Mouse (Mus musculus) midbrain, embryonic 14.5 days (tissue): ENCODE results near the gene Alppl2. TPM values are rescaled to one million over a fixed set of nuclear protein-coding genes. Genes with fewer than 3 reads are reported as not detected.

Experiments used
- ATAC-seq: fragments of 200-750 bp; cut with Nextera tagmentation; 2 replicates; pipeline ENCODE4 v1.8.0; 2017; ENCODE audit warnings: moderate number of reproducible peaks, moderate library complexity; ENCODE audit not compliant: low FRiP score, low TSS enrichment
- DNase-seq: peaks from one replicate; pipeline ENCODE4 v3.0.0-alpha.2; 2015
- H3K27ac ChIP-seq: fragments of 300-500 bp; sonication (generic); replicated peaks from 2 replicates; pipeline ENCODE4 v1.5.1; 2014; ENCODE audit warnings: mild to moderate bottlenecking, low read depth, low read length, moderate library complexity
- H3K27me3 ChIP-seq: fragments of 300-500 bp; sonication (generic); 2 replicates; pipeline ENCODE4 v1.6.1; 2014; ENCODE audit warnings: low read length, control low read depth, mixed read lengths; ENCODE audit not compliant: control insufficient read depth, insufficient read depth
- H3K36me3 ChIP-seq: fragments of 300-500 bp; sonication (generic); 2 replicates; pipeline ENCODE4 v1.6.1; 2014; ENCODE audit warnings: low read length, control low read depth; ENCODE audit not compliant: control insufficient read depth, insufficient read depth
- H3K4me1 ChIP-seq: fragments of 300-500 bp; sonication (generic); 2 replicates; pipeline ENCODE4 v1.6.1; 2014; ENCODE audit warnings: mild to moderate bottlenecking, antibody characterized with exemption, low read length, control low read depth; ENCODE audit not compliant: control insufficient read depth, insufficient read depth
- H3K4me2 ChIP-seq: fragments of 300-500 bp; sonication (generic); 2 replicates; pipeline ENCODE4 v1.6.1; 2014; ENCODE audit warnings: mild to moderate bottlenecking, low read length, moderate library complexity
- H3K4me3 ChIP-seq: fragments of 300-500 bp; sonication (generic); replicated peaks from 2 replicates; pipeline ENCODE4 v1.5.1; 2014; ENCODE audit warnings: low read depth, low read length
- H3K9ac ChIP-seq: fragments of 300-500 bp; sonication (generic); replicated peaks from 2 replicates; pipeline ENCODE4 v1.6.1; 2014; ENCODE audit warnings: mild to moderate bottlenecking, low read length, moderate library complexity
- H3K9me3 ChIP-seq: fragments of 300-500 bp; sonication (generic); 2 replicates; pipeline ENCODE4 v1.6.1; 2016; ENCODE audit warnings: low read length, control low read depth, mixed read lengths; ENCODE audit not compliant: control insufficient read depth
- WGBS: fragments of 180-500 bp; shearing (Covaris S2); extraction: QIAGEN DNeasy Blood & Tissue Kit; methylation state at CpG from one replicate; pipeline ENCODE4 v1.1.7; 2014; 5-methylcytosine and 5-hydroxymethylcytosine counted together
- polyA plus RNA-seq: library from polyadenylated mRNA; unstranded; fragments of >200 nt; fragmentation: Nextera tagmentation; extraction: Ambion mirVana; gene quantifications from 2 replicates; pipeline ENCODE4 v1.2.1, GENCODE M21; 2014

Gene Alppl2
- polyA plus RNA-seq, 1 experiment from 2014 or later, result not detected

- H3K27ac ChIP-seq, result no peak overlapping the region
- H3K27me3 ChIP-seq, result no peaks in the 10 kb centered on the region
- WGBS, result 80% methylated on average over 3 of the region's 3 CpGs
- H3K9ac ChIP-seq, result no peak overlapping the region
- no peaks in the 10 kb centered on the region for H3K9me3 ChIP-seq
- no peak overlapping the region for H3K4me2 ChIP-seq
- H3K36me3 ChIP-seq, result no peaks in the 10 kb centered on the region
- no peak overlapping the region for H3K4me3 ChIP-seq
- H3K4me1 ChIP-seq, result no peaks in the 10 kb centered on the region
- no peak for ATAC-seq
- no peak for DNase-seq
Observed at GRCm38 (mm10) chr1:87102114-87102513, 12.4 kb upstream of the Alppl2 start.

GRCm38 (mm10) chr1:87101411-87101810 lies 11.7 kb upstream of the Alppl2 start, which contains the start of gene Alpi:
Alpi (minus strand) TSS chr1:87101606.
- Histone ChIP-seq H3K27me3 (no peaks in the 10 kb centered on the region), H3K4me3 (no peak within 1 kb of the TSS), H3K36me3 (no peaks in the 10 kb centered on the region), H3K4me2 (no peak within 1 kb of the TSS), H3K27ac (no peak within 1 kb of the TSS), H3K9me3 (no peaks in the 10 kb centered on the region), H3K9ac (no peak within 1 kb of the TSS), H3K4me1 (no peaks in the 10 kb centered on the region)
- 100% methylated on average over 1 of the region's 1 CpGs for WGBS
- no peak for ATAC-seq
- DNase-seq, result no peak

DNA sequence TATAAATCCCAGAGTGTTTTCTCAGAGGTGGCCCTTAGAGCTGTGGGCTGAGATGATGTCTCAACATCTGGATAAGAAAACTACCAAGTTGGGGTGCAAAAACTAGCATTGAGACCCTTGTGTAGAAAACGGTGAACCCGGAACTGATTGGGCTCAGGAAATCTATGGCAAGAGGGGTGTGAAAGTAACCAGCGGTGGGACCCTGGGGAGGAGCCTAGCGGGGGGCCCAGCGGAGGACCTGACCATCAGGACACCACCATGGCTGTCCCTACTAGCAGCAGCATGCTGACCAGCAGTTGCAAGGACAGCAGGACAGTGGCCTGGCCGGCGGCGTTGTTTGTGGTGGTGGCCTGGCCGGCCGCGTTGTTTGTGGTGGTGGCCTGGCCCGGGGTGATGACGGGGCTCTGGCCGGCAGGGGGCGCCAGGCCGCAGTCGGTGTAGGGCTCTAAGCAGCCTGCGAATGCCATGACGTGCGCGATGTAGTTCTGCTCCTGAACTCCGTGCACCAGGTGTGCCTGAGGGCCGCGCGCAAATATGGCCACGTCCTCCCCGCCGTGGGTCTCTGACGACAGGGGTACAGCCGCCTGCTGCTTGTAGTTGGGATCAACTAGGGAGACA lies 8.7 kb upstream of the Alppl2 start:
- peak; percentile 73 for DNase-seq
- WGBS, result 12% methylated on average over 29 of the region's 30 CpGs
- Histone ChIP-seq H3K36me3 (no peaks in the 10 kb centered on the region), H3K9me3 (no peaks in the 10 kb centered on the region), H3K4me1 (no peaks in the 10 kb centered on the region), H3K27me3 (no peaks in the 10 kb centered on the region), H3K4me2 (0 out of 2 replicates have a peak overlapping the region, but pooled peaks have one; percentile 7), H3K9ac (no peak overlapping the region), H3K4me3 (no peak overlapping the region), H3K27ac (no peak overlapping the region)
- ATAC-seq, result peak; percentile 60; the same call in 1 of the 2 replicates

- ATAC-seq (no peak), DNase-seq (no peak)
- H3K4me3 ChIP-seq, result no peak overlapping the region
- no peak overlapping the region for H3K4me2 ChIP-seq
- H3K9ac ChIP-seq, result no peak overlapping the region
- no peaks in the 10 kb centered on the region for H3K27me3 ChIP-seq
- no peaks in the 10 kb centered on the region for H3K4me1 ChIP-seq
- H3K36me3 ChIP-seq, result no peaks in the 10 kb centered on the region
- no peak overlapping the region for H3K27ac ChIP-seq
- 74% methylated on average over 8 of the region's 8 CpGs for WGBS
- H3K9me3 ChIP-seq, result no peaks in the 10 kb centered on the region
Observed at GRCm38 (mm10) chr1:87095642-87096041, 5.9 kb upstream of the Alppl2 start.

DNA sequence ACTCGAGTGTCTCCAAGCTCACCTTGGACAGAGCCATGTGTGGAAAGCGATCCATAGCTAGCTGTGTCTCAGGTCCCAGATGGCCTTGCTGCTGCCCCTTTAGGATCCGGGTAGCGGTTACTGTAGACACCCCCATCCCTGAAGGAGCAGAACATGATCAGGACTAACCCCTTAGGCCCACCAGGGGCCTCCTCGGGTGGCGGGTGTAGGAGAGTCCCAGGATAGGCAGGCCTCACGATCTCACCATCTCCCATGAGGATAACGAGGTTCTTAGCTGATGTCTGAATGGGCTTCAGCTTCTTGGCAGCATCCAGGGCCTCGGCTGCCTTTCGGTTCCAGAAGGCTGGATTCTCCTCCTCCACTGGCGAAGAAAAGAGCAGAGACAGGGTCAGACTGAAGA lies 477 bp downstream of the Alppl2 start:
- no peak overlapping the region for H3K4me3 ChIP-seq
- no peak overlapping the region for H3K4me2 ChIP-seq
- no peaks in the 10 kb centered on the region for H3K36me3 ChIP-seq
- ATAC-seq, result no peak
- no peak for DNase-seq
- H3K27me3 ChIP-seq, result no peaks in the 10 kb centered on the region
- H3K27ac ChIP-seq, result no peak overlapping the region
- no peak overlapping the region for H3K9ac ChIP-seq
- H3K9me3 ChIP-seq, result no peaks in the 10 kb centered on the region
- H3K4me1 ChIP-seq, result no peaks in the 10 kb centered on the region
- 91% methylated on average over 11 of the region's 11 CpGs for WGBS

DNA sequence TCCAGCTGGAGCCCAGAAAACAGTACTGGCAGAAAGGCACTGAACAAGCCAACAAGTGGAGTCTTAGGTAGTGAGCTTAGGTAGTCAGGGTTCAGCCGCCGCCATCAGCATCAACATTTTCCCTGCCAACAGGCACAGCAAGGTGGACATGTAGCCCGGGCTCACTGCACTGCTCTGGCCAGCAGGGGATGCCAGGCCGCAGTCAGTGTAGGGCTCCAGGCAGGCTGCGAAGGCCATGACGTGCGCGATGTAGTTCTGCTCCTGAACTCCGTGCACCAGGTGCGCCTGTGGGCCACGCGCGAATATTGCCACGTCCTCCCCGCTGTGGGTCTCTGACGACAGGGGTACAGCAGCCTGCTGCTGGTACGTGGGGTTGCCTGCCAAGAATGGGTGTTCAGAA lies 2.8 kb downstream of the Alppl2 start:
- ATAC-seq (no peak), DNase-seq (no peak)
- no peak overlapping the region for H3K9ac ChIP-seq
- H3K4me1 ChIP-seq, result no peaks in the 10 kb centered on the region
- 75% methylated on average over 17 of the region's 17 CpGs for WGBS
- no peak overlapping the region for H3K4me3 ChIP-seq
- H3K4me2 ChIP-seq, result no peak overlapping the region
- H3K27me3 ChIP-seq, result no peaks in the 10 kb centered on the region
- H3K36me3 ChIP-seq, result no peaks in the 10 kb centered on the region
- H3K9me3 ChIP-seq, result no peaks in the 10 kb centered on the region
- no peak overlapping the region for H3K27ac ChIP-seq

GRCm38 (mm10) chr1:87086196-87086595 lies 3.5 kb downstream of the Alppl2 start:
- no peak overlapping the region for H3K4me3 ChIP-seq
- no peaks in the 10 kb centered on the region for H3K9me3 ChIP-seq
- no peak overlapping the region for H3K4me2 ChIP-seq
- no peak overlapping the region for H3K27ac ChIP-seq
- no peak overlapping the region for H3K9ac ChIP-seq
- no peaks in the 10 kb centered on the region for H3K36me3 ChIP-seq
- no peak for DNase-seq
- 81% methylated on average over 4 of the region's 4 CpGs for WGBS
- no peaks in the 10 kb centered on the region for H3K4me1 ChIP-seq
- H3K27me3 ChIP-seq, result no peaks in the 10 kb centered on the region
- no peak for ATAC-seq

DNA sequence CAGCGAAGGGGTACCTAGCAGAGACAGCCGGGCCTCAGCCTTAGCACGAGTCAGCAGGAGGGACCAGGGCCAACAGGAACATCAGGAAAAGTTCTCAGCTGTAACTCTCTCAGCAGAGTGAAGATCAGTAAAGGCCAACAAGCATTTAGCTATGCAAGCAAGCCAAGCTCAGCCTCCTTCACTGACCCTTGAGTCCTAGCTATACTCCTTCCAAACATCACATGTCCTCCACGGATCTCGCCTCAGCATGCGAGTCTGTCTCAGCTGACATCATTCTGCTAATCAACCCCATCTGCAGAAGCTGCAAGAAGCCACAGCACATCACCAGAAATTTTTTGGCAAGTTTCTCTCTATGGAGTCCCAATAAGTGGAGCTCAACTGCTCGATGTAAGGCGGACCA lies 16.0 kb downstream of the Alppl2 start:
- no peak overlapping the region for H3K9ac ChIP-seq
- DNase-seq (no peak), ATAC-seq (no peak)
- no peaks in the 10 kb centered on the region for H3K4me1 ChIP-seq
- H3K9me3 ChIP-seq, result no peaks in the 10 kb centered on the region
- H3K27me3 ChIP-seq, result no peaks in the 10 kb centered on the region
- no peak overlapping the region for H3K4me3 ChIP-seq
- no peak overlapping the region for H3K4me2 ChIP-seq
- H3K27ac ChIP-seq, result no peak overlapping the region
- WGBS, result 87% methylated on average over 8 of the region's 8 CpGs
- no peaks in the 10 kb centered on the region for H3K36me3 ChIP-seq

DNA sequence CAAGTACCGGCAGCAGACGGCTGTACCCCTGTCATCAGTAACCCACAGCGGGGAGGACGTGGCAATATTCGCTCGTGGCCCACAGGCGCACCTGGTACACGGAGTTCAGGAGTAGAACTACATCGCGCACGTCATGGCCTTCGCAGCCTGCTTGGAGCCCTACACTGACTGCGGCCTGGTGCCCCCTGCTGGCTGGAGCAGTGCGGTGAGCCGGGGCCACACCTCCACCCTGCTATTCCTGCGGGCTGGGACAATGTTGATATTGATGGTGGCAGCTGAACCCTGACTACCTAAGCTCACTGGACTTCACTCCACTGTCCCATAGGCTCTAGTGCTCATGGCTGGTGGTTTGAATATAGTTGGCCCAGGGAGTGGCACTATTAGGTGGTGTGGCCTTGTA lies 19.0 kb downstream of the Alppl2 start:
- no peak overlapping the region for H3K27ac ChIP-seq
- H3K4me1 ChIP-seq, result no peaks in the 10 kb centered on the region
- no peak for ATAC-seq
- no peaks in the 10 kb centered on the region for H3K36me3 ChIP-seq
- 50% methylated on average over 16 of the region's 16 CpGs for WGBS
- DNase-seq, result no peak
- no peaks in the 10 kb centered on the region for H3K9me3 ChIP-seq
- H3K4me2 ChIP-seq, result no peak overlapping the region
- no peaks in the 10 kb centered on the region for H3K27me3 ChIP-seq
- no peak overlapping the region for H3K9ac ChIP-seq
- no peak overlapping the region for H3K4me3 ChIP-seq
